Mouse (Mus musculus): ENCODE data around the gene Bcl2l15. TPM values are rescaled to one million over a fixed set of nuclear protein-coding genes. Genes with fewer than 3 reads are reported as not detected.
"Not testable (repeated sequence)": the region's sequence is repeated elsewhere in the genome, so short reads cannot be mapped to it uniquely, and the experiment has no call there.

Bcl2l15 gene
- polyA plus RNA-seq, 1 experiment from 2014 or later: 0.54 TPM

- Histone ChIP-seq H3K27me3 (ENCODE audit: insufficient read depth, low read length) (no peaks in the 10 kb centered on the region), H3K4me2 (ENCODE audit: low read depth, low read length) (peak within 1 kb of the TSS; percentile 71), H3K36me3 (replicated peaks; ENCODE audit: insufficient read depth, low read length) (no peaks in the 10 kb centered on the region), H3K4me1 (ENCODE audit: insufficient read depth) (peaks cover 38% of the 10 kb centered on the region), H3K27ac (ENCODE audit: low read depth) (peak within 1 kb of the TSS; percentile 97), H3K9ac (replicated peaks) (peak within 1 kb of the TSS; percentile 99), H3K9me3 (ENCODE audit: low read length) (no peaks in the 10 kb centered on the region), H3K4me3 (ENCODE audit: low read depth, low read length) (peak within 1 kb of the TSS; percentile 91)
- ATAC-seq: peak; percentile 95
- TF ChIP-seq CTCF (IDR thresholded peaks at IDR 0.05; ENCODE audit: low read depth) (peak; percentile 25; the same call in 1 of the 2 replicates), EP300 (IDR thresholded peaks at IDR 0.05; ENCODE audit: low read depth) (peak; percentile 61; the same call in 1 of the 2 replicates)
- WGBS (ENCODE audit: insufficient replicate concordance): 8% methylated on average over 48 of the region's 49 CpGs
- peak; percentile 95 for DNase-seq
Measured at GRCm38 (mm10) chr3:103791230-103792110, 40.9 kb upstream of the Bcl2l15 start, which contains the start of gene Hipk1. Gene Hipk1 (minus strand): TSS chr3:103791563.

GRCm38 (mm10) chr3:103792111-103792406, 40.3 kb upstream of the Bcl2l15 start:
- WGBS (ENCODE audit: insufficient replicate concordance): 69% methylated on average over 5 of the region's 5 CpGs
- Histone ChIP-seq H3K4me1 (ENCODE audit: insufficient read depth) (peaks cover 36% of the 10 kb centered on the region), H3K4me3 (ENCODE audit: low read depth, low read length) (peak overlapping the region; percentile 91), H3K27ac (ENCODE audit: low read depth) (peak overlapping the region; percentile 97), H3K9ac (replicated peaks) (peak overlapping the region; percentile 99), H3K4me2 (ENCODE audit: low read depth, low read length) (peak overlapping the region; percentile 71)
- H3K9me3 ChIP-seq (ENCODE audit: low read length); ATAC-seq; H3K36me3 ChIP-seq (replicated peaks; ENCODE audit: insufficient read depth, low read length); DNase-seq; H3K27me3 ChIP-seq (ENCODE audit: insufficient read depth, low read length): not testable (repeated sequence)

- Histone ChIP-seq H3K9me3 (ENCODE audit: low read length) (no peaks in the 10 kb centered on the region), H3K27ac (ENCODE audit: low read depth) (peak overlapping the region; percentile 97), H3K27me3 (ENCODE audit: insufficient read depth, low read length) (no peaks in the 10 kb centered on the region), H3K4me3 (ENCODE audit: low read depth, low read length) (no peak overlapping the region), H3K4me2 (ENCODE audit: low read depth, low read length) (peak overlapping the region; percentile 71; the same call in 1 of the 2 replicates), H3K36me3 (replicated peaks; ENCODE audit: insufficient read depth, low read length) (no peaks in the 10 kb centered on the region), H3K9ac (replicated peaks) (0 out of 2 replicates have a peak overlapping the region, but pooled peaks have one; percentile 2), H3K4me1 (ENCODE audit: insufficient read depth) (peaks cover 32% of the 10 kb centered on the region)
- no peak for ATAC-seq
- no peak for TF ChIP-seq EP300 (IDR thresholded peaks at IDR 0.05; ENCODE audit: low read depth)
- TF ChIP-seq CTCF (IDR thresholded peaks at IDR 0.05; ENCODE audit: low read depth): no peak
- DNase-seq: no peak
- 84% methylated on average over 1 of the region's 1 CpGs for WGBS (ENCODE audit: insufficient replicate concordance)
Measured at GRCm38 (mm10) chr3:103792566-103792965, 39.8 kb upstream of the Bcl2l15 start.

GRCm38 (mm10) chr3:103796389-103796788, 36.0 kb upstream of the Bcl2l15 start:
- TF ChIP-seq EP300 (IDR thresholded peaks at IDR 0.05; ENCODE audit: low read depth): no peak
- no peak for TF ChIP-seq CTCF (IDR thresholded peaks at IDR 0.05; ENCODE audit: low read depth)
- no peak for ATAC-seq
- no peak overlapping the region for H3K4me3 ChIP-seq (ENCODE audit: low read depth, low read length)
- peaks cover 40% of the 10 kb centered on the region for H3K4me1 ChIP-seq (ENCODE audit: insufficient read depth)
- no peak for DNase-seq
- H3K36me3 ChIP-seq (replicated peaks; ENCODE audit: insufficient read depth, low read length): no peaks in the 10 kb centered on the region
- 62% methylated on average over 2 of the region's 2 CpGs for WGBS (ENCODE audit: insufficient replicate concordance)
- no peak overlapping the region for H3K9ac ChIP-seq (replicated peaks)
- H3K27ac ChIP-seq (ENCODE audit: low read depth): no peak overlapping the region
- H3K9me3 ChIP-seq (ENCODE audit: low read length): no peaks in the 10 kb centered on the region
- H3K4me2 ChIP-seq (ENCODE audit: low read depth, low read length): no peak overlapping the region
- no peaks in the 10 kb centered on the region for H3K27me3 ChIP-seq (ENCODE audit: insufficient read depth, low read length)

- Histone ChIP-seq H3K4me3 (ENCODE audit: low read depth, low read length) (no peak overlapping the region), H3K4me2 (ENCODE audit: low read depth, low read length) (0 out of 2 replicates have a peak overlapping the region, but pooled peaks have one; percentile 50), H3K4me1 (ENCODE audit: insufficient read depth) (peaks cover 47% of the 10 kb centered on the region), H3K27ac (ENCODE audit: low read depth) (peak overlapping the region; percentile 99), H3K9ac (replicated peaks) (no peak overlapping the region), H3K36me3 (replicated peaks; ENCODE audit: insufficient read depth, low read length) (peaks cover 19% of the 10 kb centered on the region), H3K9me3 (ENCODE audit: low read length) (no peaks in the 10 kb centered on the region), H3K27me3 (ENCODE audit: insufficient read depth, low read length) (no peaks in the 10 kb centered on the region)
- TF ChIP-seq CTCF (IDR thresholded peaks at IDR 0.05; ENCODE audit: low read depth): no peak
- TF ChIP-seq EP300 (IDR thresholded peaks at IDR 0.05; ENCODE audit: low read depth): peak; percentile 100
- DNase-seq (peak; percentile 51), ATAC-seq (peak; percentile 68)
- WGBS (ENCODE audit: insufficient replicate concordance): 55% methylated on average over 2 of the region's 2 CpGs
Measured at GRCm38 (mm10) chr3:103799507-103799906, 32.9 kb upstream of the Bcl2l15 start.

- Histone ChIP-seq H3K36me3 (replicated peaks; ENCODE audit: insufficient read depth, low read length) (peaks cover 34% of the 10 kb centered on the region), H3K9ac (replicated peaks) (peak overlapping the region; percentile 47), H3K27ac (ENCODE audit: low read depth) (peak overlapping the region; percentile 99), H3K4me1 (ENCODE audit: insufficient read depth) (peaks cover 56% of the 10 kb centered on the region), H3K27me3 (ENCODE audit: insufficient read depth, low read length) (no peaks in the 10 kb centered on the region), H3K4me3 (ENCODE audit: low read depth, low read length) (no peak overlapping the region), H3K4me2 (ENCODE audit: low read depth, low read length) (peak overlapping the region; percentile 49), H3K9me3 (ENCODE audit: low read length) (no peaks in the 10 kb centered on the region)
- ATAC-seq (peak; percentile 91), DNase-seq (peak; percentile 82)
- TF ChIP-seq CTCF (IDR thresholded peaks at IDR 0.05; ENCODE audit: low read depth): no peak; the same call in 1 of the 2 replicates
- TF ChIP-seq EP300 (IDR thresholded peaks at IDR 0.05; ENCODE audit: low read depth): peak; percentile 79
- 5% methylated on average over 10 of the region's 10 CpGs for WGBS (ENCODE audit: insufficient replicate concordance)
Measured at GRCm38 (mm10) chr3:103801631-103802531, 30.5 kb upstream of the Bcl2l15 start.

All from liver, postnatal 0 days (tissue).